Mouse (Mus musculus): ENCODE results near the gene Ung.

The Ung gene

GRCm38 (mm10) chr5:114130211-114130605, at the start of gene Ung:
TSS of gene Ung (plus strand) at chr5:114130386.
- no peak for DNase-seq (ENCODE audit: low read depth, low spot score)

GRCm38 (mm10) chr5:114085501-114085900, 44.7 kb upstream of the Ung start:
- DNase-seq (ENCODE audit: low read depth, low spot score): no peak

- DNase-seq (ENCODE audit: low read depth, low spot score): no peak
These were observed 42.2 kb upstream of the Ung start for GRCm38 (mm10) chr5:114087875-114088480.

- no peak for DNase-seq (ENCODE audit: low read depth, low spot score)
These were observed 39.7 kb upstream of the Ung start for GRCm38 (mm10) chr5:114090421-114091013.

- peak; percentile 69 for DNase-seq (ENCODE audit: low read depth, low spot score)
These were observed 39.0 kb upstream of the Ung start, which contains the start of gene Svop for GRCm38 (mm10) chr5:114091057-114091807. TSS of gene Svop (minus strand) at chr5:114091570.

GRCm38 (mm10) chr5:114099709-114100389, 30.3 kb upstream of the Ung start:
- peak; percentile 93 for DNase-seq (ENCODE audit: low read depth, low spot score)

GRCm38 (mm10) chr5:114100390-114101099, 29.6 kb upstream of the Ung start:
- peak; percentile 20 for DNase-seq (ENCODE audit: low read depth, low spot score)

GRCm38 (mm10) chr5:114101873-114102272, 28.3 kb upstream of the Ung start:
- no peak for DNase-seq (ENCODE audit: low read depth, low spot score)

GRCm38 (mm10) chr5:114102807-114103206, 27.4 kb upstream of the Ung start:
- no peak for DNase-seq (ENCODE audit: low read depth, low spot score)

- DNase-seq (ENCODE audit: low read depth, low spot score): no peak
These were observed 23.7 kb upstream of the Ung start for GRCm38 (mm10) chr5:114106391-114106935.

- DNase-seq (ENCODE audit: low read depth, low spot score): peak; percentile 44
These were observed 16.9 kb upstream of the Ung start for GRCm38 (mm10) chr5:114113334-114113733.

GRCm38 (mm10) chr5:114115030-114115429, 15.2 kb upstream of the Ung start:
- DNase-seq (ENCODE audit: low read depth, low spot score): no peak

- DNase-seq (ENCODE audit: low read depth, low spot score): no peak
These were observed 13.6 kb upstream of the Ung start for GRCm38 (mm10) chr5:114116586-114116985.

- DNase-seq (ENCODE audit: low read depth, low spot score): no peak
These were observed 10.4 kb upstream of the Ung start for GRCm38 (mm10) chr5:114119806-114120205.

- DNase-seq (ENCODE audit: low read depth, low spot score): no peak
These were observed 4.2 kb upstream of the Ung start for GRCm38 (mm10) chr5:114126008-114126407.

- DNase-seq (ENCODE audit: low read depth, low spot score): no peak
These were observed 3.5 kb upstream of the Ung start for GRCm38 (mm10) chr5:114126499-114127244.

GRCm38 (mm10) chr5:114127374-114128349, 2.5 kb upstream of the Ung start, which contains the start of gene Alkbh2:
TSS of gene Alkbh2 (minus strand) at chr5:114128218.
- peak; percentile 80 for DNase-seq (ENCODE audit: low read depth, low spot score)

- peak; percentile 41 for DNase-seq (ENCODE audit: low read depth, low spot score)
These were observed 506 bp upstream of the Ung start for GRCm38 (mm10) chr5:114129550-114130210.

Measured in 3T3-L1 (cell line).